18 mouse cellular contexts compared by ENCODE assay signal in genomic region chr2:58765141-58765540, GRCm38 (mm10).
DNase-seq lines count a peak whose midpoint lies in the region; ATAC-seq and TF ChIP-seq lines count a peak whose summit lies in the region.
"Had no signal": no experiment of that assay in that cellular context is flagged by ENCODE, and none has a peak within 500 bp of the region (broad histone marks: within the 10 kb centered on the region; RNA-seq: fewer than 3 reads in every experiment).

No protein-coding gene starts in this region.

- no peaks in the 10 kb centered on the region for H3K27me3 ChIP-seq in kidney, embryonic 16.5 days (ENCODE audit: insufficient read depth, low read length)
- no peaks in the 10 kb centered on the region for H3K27me3 ChIP-seq in lung, postnatal 0 days (replicated peaks; ENCODE audit: insufficient read depth, low read length)
- H3K27me3 ChIP-seq: forebrain, embryonic 13.5 days; heart, embryonic 12.5 days; hindbrain, embryonic 13.5 days; liver, embryonic 12.5 days had no signal

- TF ChIP-seq EP300 in lung, postnatal 0 days (IDR thresholded peaks at IDR 0.05): no peak

- no peaks in the 10 kb centered on the region for H3K4me1 ChIP-seq in kidney, embryonic 16.5 days (ENCODE audit: insufficient read depth, low read length)
- no peaks in the 10 kb centered on the region for H3K4me1 ChIP-seq in lung, postnatal 0 days (ENCODE audit: insufficient read depth, low read depth, low read length)
- H3K4me1 ChIP-seq: forebrain, embryonic 13.5 days; heart, embryonic 12.5 days; hindbrain, embryonic 13.5 days; liver, embryonic 12.5 days had no signal

- H3K4me3 ChIP-seq in kidney, embryonic 16.5 days (ENCODE audit: low read length): no peak overlapping the region
- H3K4me3 ChIP-seq in layer of hippocampus, adult 2 months: no peak overlapping the region
- no peak overlapping the region for H3K4me3 ChIP-seq in lung, postnatal 0 days (ENCODE audit: low read depth, low read length)
- H3K4me3 ChIP-seq: embryonic facial prominence, embryonic 13.5 days; forebrain, embryonic 13.5 days; heart, embryonic 12.5 days; hindbrain, embryonic 13.5 days; liver, embryonic 12.5 days had no signal

- no peak overlapping the region for H3K9ac ChIP-seq in kidney, embryonic 16.5 days (replicated peaks; ENCODE audit: low read length)
- no peak overlapping the region for H3K9ac ChIP-seq in lung, postnatal 0 days (replicated peaks; ENCODE audit: low read depth)
- H3K9ac ChIP-seq: embryonic facial prominence, embryonic 13.5 days; forebrain, embryonic 13.5 days; heart, embryonic 12.5 days; hindbrain, embryonic 13.5 days; liver, embryonic 12.5 days had no signal

- peak; percentile 51 for DNase-seq in kidney, adult 11 months
- DNase-seq in frontal cortex, adult 2 months (ENCODE audit: extremely low spot score in 1 of 2, low spot score in 1 of 2): peak; percentile 44 to 82
- DNase-seq in layer of hippocampus, adult 2 months (ENCODE audit: low spot score in 2 of 2): peak; percentile 72 to 73
- DNase-seq in left cerebral cortex, postnatal 36 days (ENCODE audit: low spot score in 2 of 2): peak; percentile 65 to 67
- no peak for DNase-seq in lung, postnatal 0 days (ENCODE audit: low spot score)
- DNase-seq in heart, postnatal 25 days (ENCODE audit: low spot score): no peak
- DNase-seq in cerebellum, adult 11-12 months: no peak
- DNase-seq: adrenal gland, postnatal 10 days; cerebellum, postnatal 25 days; gastrocnemius, postnatal 10 days; midbrain, embryonic 14.5 days; retina, postnatal 1 day had no signal

- TF ChIP-seq CTCF in layer of hippocampus, adult 2 months (conservative IDR thresholded peaks at IDR 0.05): no peak
- no peak for TF ChIP-seq CTCF in lung, postnatal 0 days (IDR thresholded peaks at IDR 0.05)

- intact Hi-C loops in left cerebral cortex, postnatal 36 days (cut with DNase I): no loop called here
- intact Hi-C loops in heart, postnatal 25 days (cut with DNase I): no loop called here

- H3K36me3 ChIP-seq in kidney, embryonic 16.5 days (ENCODE audit: insufficient read depth, low read length): no peaks in the 10 kb centered on the region
- H3K36me3 ChIP-seq in lung, postnatal 0 days (ENCODE audit: insufficient read depth, low read length): no peaks in the 10 kb centered on the region
- H3K36me3 ChIP-seq: embryonic facial prominence, embryonic 13.5 days; heart, embryonic 12.5 days; hindbrain, embryonic 13.5 days; liver, embryonic 12.5 days had no signal

- no peak for ATAC-seq in kidney, embryonic 16.5 days (ENCODE audit: low FRiP score, low TSS enrichment)
- no peak for ATAC-seq in lung, postnatal 0 days
- ATAC-seq: forebrain, embryonic 13.5 days; liver, embryonic 12.5 days had no signal

- H3K4me2 ChIP-seq in kidney, embryonic 16.5 days (replicated peaks; ENCODE audit: low read depth, low read length): no peak overlapping the region
- H3K4me2 ChIP-seq in lung, postnatal 0 days (replicated peaks; ENCODE audit: low read depth, low read length): no peak overlapping the region
- H3K4me2 ChIP-seq: embryonic facial prominence, embryonic 13.5 days; forebrain, embryonic 13.5 days; heart, embryonic 12.5 days; hindbrain, embryonic 13.5 days; liver, embryonic 12.5 days had no signal

- H3K9me3 ChIP-seq in kidney, embryonic 16.5 days (ENCODE audit: low read length): no peaks in the 10 kb centered on the region
- H3K9me3 ChIP-seq in lung, postnatal 0 days (ENCODE audit: low read length): no peaks in the 10 kb centered on the region
- H3K9me3 ChIP-seq: embryonic facial prominence, embryonic 13.5 days; forebrain, embryonic 13.5 days; heart, embryonic 12.5 days; hindbrain, embryonic 13.5 days; liver, embryonic 12.5 days had no signal

- H3K27ac ChIP-seq in kidney, embryonic 16.5 days (ENCODE audit: low read length): no peak overlapping the region
- peak overlapping the region; percentile 60 for H3K27ac ChIP-seq in layer of hippocampus, adult 2 months
- H3K27ac ChIP-seq in lung, postnatal 0 days (ENCODE audit: low read length): no peak overlapping the region
- H3K27ac ChIP-seq: embryonic facial prominence, embryonic 13.5 days; forebrain, embryonic 13.5 days; hindbrain, embryonic 13.5 days; liver, embryonic 12.5 days had no signal

- WGBS in kidney, embryonic 16.5 days: 79% methylated on average over 8 of the region's 8 CpGs
- 69% methylated on average over 8 of the region's 8 CpGs for WGBS in lung, postnatal 0 days

Comparison
In these comparisons a context has a peak if more than half of its experiments do, and no peak if none do; other contexts are left out.
1. DNase-seq: peak in kidney, adult 11 months (single experiment), frontal cortex, adult 2 months (2 of 2), layer of hippocampus, adult 2 months (2 of 2) and left cerebral cortex, postnatal 36 days (2 of 2); none in lung, postnatal 0 days (single experiment), heart, postnatal 25 days (single experiment) and cerebellum, adult 11-12 months (single experiment).